Mouse (Mus musculus): ENCODE measurements around the gene Kitl. TPM values are rescaled to one million over a fixed set of nuclear protein-coding genes. Genes with fewer than 3 reads are reported as not detected.

The Kitl gene
- total and polyA plus RNA-seq, 2 experiments from 2014 or later = 52.8 to 86.6 TPM

DNA sequence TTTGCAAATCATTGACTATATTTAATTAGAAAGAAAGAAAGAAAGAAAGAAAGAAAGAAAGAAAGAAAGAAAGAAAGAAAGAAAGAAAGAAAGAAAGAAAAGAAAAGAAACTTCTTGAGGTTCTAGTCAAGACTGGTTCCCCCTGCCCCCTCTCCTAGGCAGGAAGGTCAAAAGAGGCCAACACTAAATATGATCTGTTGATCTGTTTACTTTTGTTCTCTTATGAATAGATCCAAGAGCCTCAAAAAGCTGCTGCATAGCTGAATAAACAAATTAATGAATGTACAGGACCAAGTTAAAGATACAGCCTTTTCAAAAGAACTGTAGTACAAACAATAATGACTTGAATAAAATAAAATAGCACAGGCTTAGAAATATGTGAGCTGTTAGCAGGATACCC lies 57.7 kb downstream of the Kitl start:
- ATAC-seq (no peak), DNase-seq (ENCODE audit: low spot score) (no peak)
- no peak overlapping the region for H3K9ac ChIP-seq (replicated peaks; ENCODE audit: low read length)
- H3K36me3 ChIP-seq (ENCODE audit: insufficient read depth, low read length) = no peaks in the 10 kb centered on the region
- H3K27me3 ChIP-seq (ENCODE audit: insufficient read depth, low read length) = no peaks in the 10 kb centered on the region
- no peaks in the 10 kb centered on the region for H3K4me1 ChIP-seq (ENCODE audit: insufficient read depth, low read length)
- no peaks in the 10 kb centered on the region for H3K9me3 ChIP-seq (ENCODE audit: low read length)
- no peak overlapping the region for H3K4me2 ChIP-seq (ENCODE audit: low read depth, low read length)
- H3K4me3 ChIP-seq (ENCODE audit: low read length) = no peak overlapping the region
- H3K27ac ChIP-seq = no peak overlapping the region
- no peak for TF ChIP-seq CTCF (IDR thresholded peaks at IDR 0.05; ENCODE audit: low read depth)

DNA sequence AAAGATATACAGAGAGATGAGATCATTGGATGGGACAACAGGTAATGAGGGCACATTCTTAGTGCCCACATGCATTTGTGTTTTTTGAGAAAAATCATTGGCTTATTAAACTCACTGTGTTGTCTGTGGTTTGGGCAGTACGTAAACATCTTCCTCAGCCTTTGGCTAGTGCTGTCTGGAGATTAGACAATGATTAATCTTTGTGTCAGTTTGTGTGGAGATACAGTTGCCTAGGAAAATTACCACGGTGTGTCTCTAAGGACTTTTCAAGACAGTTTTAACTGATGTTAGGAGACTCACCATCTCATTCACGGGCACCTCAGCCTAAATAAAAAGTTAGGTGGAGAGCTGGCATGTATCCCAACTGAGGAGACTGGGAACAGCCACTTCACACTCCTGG lies 85.7 kb downstream of the Kitl start:
- H3K9me3 ChIP-seq (ENCODE audit: low read length) = no peaks in the 10 kb centered on the region
- no peak overlapping the region for H3K4me3 ChIP-seq (ENCODE audit: low read length)
- 28% methylated on average over 3 of the region's 3 CpGs for WGBS
- H3K36me3 ChIP-seq (ENCODE audit: insufficient read depth, low read length) = no peaks in the 10 kb centered on the region
- H3K27ac ChIP-seq = no peak overlapping the region
- H3K9ac ChIP-seq (replicated peaks; ENCODE audit: low read length) = no peak overlapping the region
- ATAC-seq = no peak
- H3K4me1 ChIP-seq (ENCODE audit: insufficient read depth, low read length) = no peaks in the 10 kb centered on the region
- H3K27me3 ChIP-seq (ENCODE audit: insufficient read depth, low read length) = no peaks in the 10 kb centered on the region
- no peak overlapping the region for H3K4me2 ChIP-seq (ENCODE audit: low read depth, low read length)
- DNase-seq (ENCODE audit: low spot score) = no peak
- no peak for TF ChIP-seq CTCF (IDR thresholded peaks at IDR 0.05; ENCODE audit: low read depth)

DNA sequence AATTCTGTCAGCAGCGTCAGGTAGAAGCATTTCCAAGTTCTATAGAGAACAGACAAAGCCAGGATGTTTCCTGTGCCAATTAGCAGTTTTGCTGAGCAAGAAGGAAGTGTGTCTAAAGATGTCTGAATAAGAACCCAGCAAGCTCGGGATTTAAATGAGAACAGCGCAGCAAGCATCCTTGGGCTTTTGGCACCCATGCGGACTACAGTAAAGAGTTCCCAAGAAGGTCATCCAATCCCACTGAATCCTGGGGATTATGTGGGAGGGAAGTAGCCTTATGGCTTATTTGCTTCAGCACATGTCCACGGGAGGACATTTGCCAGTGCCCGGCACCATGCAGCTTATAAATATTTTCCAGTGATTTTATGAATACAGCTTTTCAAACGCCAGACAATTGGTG lies 95.8 kb downstream of the Kitl start:
- Histone ChIP-seq H3K27me3 (ENCODE audit: insufficient read depth, low read length) (no peaks in the 10 kb centered on the region), H3K36me3 (ENCODE audit: insufficient read depth, low read length) (no peaks in the 10 kb centered on the region), H3K9ac (replicated peaks; ENCODE audit: low read length) (0 out of 2 replicates have a peak overlapping the region, but pooled peaks have one; percentile 13), H3K9me3 (ENCODE audit: low read length) (no peaks in the 10 kb centered on the region), H3K4me1 (ENCODE audit: insufficient read depth, low read length) (no peaks in the 10 kb centered on the region), H3K4me2 (ENCODE audit: low read depth, low read length) (peak overlapping the region; percentile 50), H3K27ac (no peak overlapping the region), H3K4me3 (ENCODE audit: low read length) (peak overlapping the region; percentile 13)
- no peak for TF ChIP-seq CTCF (IDR thresholded peaks at IDR 0.05; ENCODE audit: low read depth)
- WGBS = 16% methylated on average over 7 of the region's 7 CpGs
- peak; percentile 61 for ATAC-seq
- DNase-seq (ENCODE audit: low spot score) = peak; percentile 69

DNA sequence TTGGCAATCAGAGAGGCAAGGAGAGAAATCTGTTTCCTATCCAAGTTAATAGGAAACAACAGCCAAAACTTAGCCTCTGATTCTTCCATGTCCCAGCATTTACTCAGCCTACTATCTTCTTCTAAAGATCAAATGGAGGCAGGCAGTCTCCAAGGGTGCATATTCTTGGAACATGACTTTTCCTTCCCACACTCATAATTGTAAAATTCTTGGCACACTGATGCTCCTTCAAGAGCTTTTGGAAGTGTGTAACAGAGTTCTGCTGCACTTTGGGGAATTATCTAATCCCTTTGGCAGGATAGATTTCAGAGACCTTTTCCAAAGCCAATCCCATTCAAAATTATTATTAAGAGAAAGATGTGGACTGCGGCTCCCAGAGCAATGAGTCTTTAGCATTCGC lies 100.1 kb downstream of the Kitl start:
- DNase-seq (ENCODE audit: low spot score) (no peak), ATAC-seq (no peak)
- H3K27ac ChIP-seq = no peak overlapping the region
- no peak overlapping the region for H3K9ac ChIP-seq (replicated peaks; ENCODE audit: low read length)
- 91% methylated on average over 2 of the region's 2 CpGs for WGBS
- H3K36me3 ChIP-seq (ENCODE audit: insufficient read depth, low read length) = no peaks in the 10 kb centered on the region
- H3K27me3 ChIP-seq (ENCODE audit: insufficient read depth, low read length) = no peaks in the 10 kb centered on the region
- no peaks in the 10 kb centered on the region for H3K9me3 ChIP-seq (ENCODE audit: low read length)
- TF ChIP-seq CTCF (IDR thresholded peaks at IDR 0.05; ENCODE audit: low read depth) = no peak
- no peak overlapping the region for H3K4me2 ChIP-seq (ENCODE audit: low read depth, low read length)
- H3K4me3 ChIP-seq (ENCODE audit: low read length) = no peak overlapping the region
- H3K4me1 ChIP-seq (ENCODE audit: insufficient read depth, low read length) = no peaks in the 10 kb centered on the region

DNA sequence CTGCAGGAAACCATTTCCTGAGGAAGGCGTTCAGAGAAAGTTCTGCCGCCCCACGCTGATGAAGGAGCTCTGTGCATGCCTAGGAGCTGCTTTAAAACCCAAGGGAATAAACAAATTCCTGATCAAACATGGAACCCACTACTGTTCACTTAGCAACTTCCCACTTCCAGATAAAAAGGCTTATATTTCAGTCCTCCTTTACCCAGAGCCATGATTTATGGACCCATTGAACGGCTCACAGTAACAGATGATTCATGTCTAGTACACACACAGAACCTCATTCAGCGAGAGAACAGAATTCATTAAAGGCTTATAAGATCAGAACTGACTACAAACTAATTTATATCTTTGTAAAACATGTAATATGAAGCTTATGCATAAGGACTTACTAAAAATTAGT lies 109.0 kb downstream of the Kitl start:
- H3K4me1 ChIP-seq (ENCODE audit: insufficient read depth, low read length) = 0 out of 2 replicates have a peak, but pooled peaks cover 6% of the 10 kb centered on the region
- H3K9ac ChIP-seq (replicated peaks; ENCODE audit: low read length) = no peak overlapping the region
- no peak overlapping the region for H3K4me2 ChIP-seq (ENCODE audit: low read depth, low read length)
- 90% methylated on average over 5 of the region's 5 CpGs for WGBS
- no peaks in the 10 kb centered on the region for H3K27me3 ChIP-seq (ENCODE audit: insufficient read depth, low read length)
- H3K4me3 ChIP-seq (ENCODE audit: low read length) = no peak overlapping the region
- no peak overlapping the region for H3K27ac ChIP-seq
- TF ChIP-seq CTCF (IDR thresholded peaks at IDR 0.05; ENCODE audit: low read depth) = no peak
- DNase-seq (ENCODE audit: low spot score) = no peak
- H3K9me3 ChIP-seq (ENCODE audit: low read length) = no peaks in the 10 kb centered on the region
- no peak for ATAC-seq
- no peaks in the 10 kb centered on the region for H3K36me3 ChIP-seq (ENCODE audit: insufficient read depth, low read length)

DNA sequence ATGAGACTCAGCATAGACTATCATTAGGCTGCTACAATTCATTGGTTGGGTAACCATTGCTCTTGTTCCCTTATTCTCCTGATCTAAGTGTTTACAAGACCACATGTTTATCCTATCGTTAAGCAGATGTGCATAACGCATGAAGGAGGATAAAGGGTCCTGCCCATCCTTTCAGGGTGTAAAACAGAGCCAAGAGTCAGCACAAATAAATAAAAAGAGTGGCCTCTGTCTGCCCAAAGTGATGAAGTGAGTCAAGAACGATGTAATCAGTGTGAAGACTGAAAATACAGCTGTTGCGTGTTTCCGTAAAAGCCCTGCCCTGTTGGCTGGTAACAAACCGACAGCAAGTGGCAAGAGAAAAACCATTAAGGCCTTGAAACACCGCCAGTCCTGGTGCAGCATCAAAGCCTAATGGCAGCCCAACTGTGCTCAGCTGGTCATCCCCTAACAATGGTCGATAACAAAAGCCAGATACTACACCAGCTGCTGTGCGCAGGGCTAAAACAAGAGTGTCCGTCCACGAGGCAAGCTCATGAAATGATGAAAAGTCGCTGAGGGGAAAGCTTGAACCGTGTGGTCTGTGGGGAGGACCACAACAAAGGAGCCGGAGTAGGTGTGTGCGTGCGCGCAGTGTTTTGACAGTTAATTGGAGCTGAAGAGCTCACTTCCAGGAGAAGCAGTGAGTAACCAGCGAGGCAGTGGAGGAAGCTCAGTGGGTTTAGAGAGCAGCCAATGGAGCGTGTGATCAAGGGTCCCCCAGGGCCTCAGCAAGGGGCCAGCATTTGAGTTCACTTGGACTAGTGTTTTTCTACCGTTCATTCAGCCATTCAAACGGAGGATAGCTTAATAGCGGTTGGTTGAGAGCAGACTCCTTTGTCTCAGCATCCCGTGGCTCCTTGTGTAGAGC lies 112.7 kb downstream of the Kitl start:
- DNase-seq (ENCODE audit: low spot score) = peak; percentile 48
- Histone ChIP-seq H3K27ac (no peak overlapping the region), H3K9ac (replicated peaks; ENCODE audit: low read length) (no peak overlapping the region)

DNA sequence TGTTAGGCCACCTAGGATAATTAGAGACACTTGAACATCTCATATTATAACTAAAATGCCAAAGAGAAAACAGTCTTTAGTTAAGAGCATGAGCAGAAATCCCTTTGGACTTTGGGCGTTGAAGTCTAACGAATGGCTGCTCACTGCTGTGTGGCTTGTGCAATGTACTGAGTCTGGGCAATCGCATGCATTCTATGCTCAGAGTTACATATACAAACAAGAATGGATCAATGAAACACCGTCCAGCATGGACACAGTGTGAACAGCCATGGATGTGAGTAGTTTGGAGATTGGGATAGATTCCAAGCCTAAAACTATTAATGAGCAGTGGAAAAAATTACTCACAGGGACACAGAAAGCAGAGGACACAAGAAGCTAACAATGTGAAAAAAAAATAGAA lies 116.2 kb downstream of the Kitl start:
- Histone ChIP-seq H3K4me2 (ENCODE audit: low read depth, low read length) (no peak overlapping the region), H3K9ac (replicated peaks; ENCODE audit: low read length) (no peak overlapping the region), H3K27me3 (ENCODE audit: insufficient read depth, low read length) (no peaks in the 10 kb centered on the region), H3K27ac (no peak overlapping the region), H3K4me3 (ENCODE audit: low read length) (no peak overlapping the region), H3K4me1 (ENCODE audit: insufficient read depth, low read length) (0 out of 2 replicates have a peak, but pooled peaks cover 6% of the 10 kb centered on the region), H3K36me3 (ENCODE audit: insufficient read depth, low read length) (no peaks in the 10 kb centered on the region), H3K9me3 (ENCODE audit: low read length) (no peaks in the 10 kb centered on the region)
- no peak for ATAC-seq
- TF ChIP-seq CTCF (IDR thresholded peaks at IDR 0.05; ENCODE audit: low read depth) = no peak
- DNase-seq (ENCODE audit: low spot score) = no peak
- WGBS = 73% methylated on average over 4 of the region's 4 CpGs

More for the DNA sequence above, 112.7 kb downstream of the Kitl start:
- 0 out of 2 replicates have a peak, but pooled peaks cover 6% of the 10 kb centered on the region for H3K4me1 ChIP-seq (ENCODE audit: insufficient read depth, low read length)
- H3K4me3 ChIP-seq (ENCODE audit: low read length) = peak overlapping the region; percentile 23
- no peak for TF ChIP-seq CTCF (IDR thresholded peaks at IDR 0.05; ENCODE audit: low read depth)
- 22% methylated on average over 23 of the region's 23 CpGs for WGBS
- ATAC-seq = peak; percentile 85
- H3K36me3 ChIP-seq (ENCODE audit: insufficient read depth, low read length) = no peaks in the 10 kb centered on the region
- no peaks in the 10 kb centered on the region for H3K27me3 ChIP-seq (ENCODE audit: insufficient read depth, low read length)
- no peaks in the 10 kb centered on the region for H3K9me3 ChIP-seq (ENCODE audit: low read length)
- H3K4me2 ChIP-seq (ENCODE audit: low read depth, low read length) = peak overlapping the region; percentile 48
